Mouse (Mus musculus) midbrain, embryonic 13.5 days (tissue): ENCODE results near the gene Ntn5. TPM values are rescaled to one million over a fixed set of nuclear protein-coding genes. Genes with fewer than 3 reads are reported as not detected.

ENCODE experiments used
- ATAC-seq: fragments of 200-750 bp; cut with Nextera tagmentation; 2 replicates; pipeline ENCODE4 v1.8.0; 2017; ENCODE audit warnings: mild to moderate bottlenecking, moderate TSS enrichment, moderate library complexity
- H3K27ac ChIP-seq: fragments of 300-500 bp; sonication (generic); 2 replicates; pipeline ENCODE4 v1.5.1; 2015; ENCODE audit warnings: inconsistent platforms, mild to moderate bottlenecking, moderate library complexity
- H3K27me3 ChIP-seq: fragments of 300-500 bp; sonication (generic); 2 replicates; pipeline ENCODE4 v1.6.1; 2015; ENCODE audit warnings: mild to moderate bottlenecking, inconsistent platforms
- H3K36me3 ChIP-seq: fragments of 300-500 bp; sonication (generic); 2 replicates; pipeline ENCODE4 v1.6.1; 2015; ENCODE audit warnings: mild to moderate bottlenecking, inconsistent platforms
- H3K4me1 ChIP-seq: fragments of 300-500 bp; sonication (generic); replicated peaks from 2 replicates; pipeline ENCODE4 v1.6.1; 2015; ENCODE audit warnings: inconsistent platforms
- H3K4me2 ChIP-seq: fragments of 300-500 bp; sonication (generic); replicated peaks from 2 replicates; pipeline ENCODE4 v1.6.1; 2015; ENCODE audit warnings: moderate library complexity, mild to moderate bottlenecking, inconsistent platforms
- H3K4me3 ChIP-seq: fragments of 300-500 bp; sonication (generic); replicated peaks from 2 replicates; pipeline ENCODE4 v1.5.1; 2015; ENCODE audit warnings: mild to moderate bottlenecking, inconsistent platforms
- H3K9ac ChIP-seq: fragments of 300-500 bp; sonication (generic); replicated peaks from 2 replicates; pipeline ENCODE4 v1.6.1; 2015; ENCODE audit warnings: mild to moderate bottlenecking, inconsistent platforms
- H3K9me3 ChIP-seq: fragments of 300-500 bp; sonication (generic); 2 replicates; pipeline ENCODE4 v1.6.1; 2016; ENCODE audit warnings: mild to moderate bottlenecking, inconsistent platforms
- WGBS: fragments of 180-500 bp; shearing (Covaris S2); methylation state at CpG from one replicate; pipeline ENCODE4 v1.1.7; 2015; 5-methylcytosine and 5-hydroxymethylcytosine counted together
- polyA plus RNA-seq: library from polyadenylated mRNA; unstranded; fragments of >200 nt; fragmentation: Nextera tagmentation; extraction: Ambion mirVana; gene quantifications from 2 replicates; pipeline ENCODE4 v1.2.1, GENCODE M21; 2015

The Ntn5 gene
- polyA plus RNA-seq, 1 experiment from 2014 or later, result 0.59 TPM

GRCm38 (mm10) chr7:45725151-45725550 is 41.3 kb downstream of the Ntn5 start:
- Histone ChIP-seq H3K9me3 (no peaks in the 10 kb centered on the region), H3K36me3 (peaks cover 86% of the 10 kb centered on the region), H3K4me2 (no peak overlapping the region), H3K27ac (no peak overlapping the region), H3K27me3 (no peaks in the 10 kb centered on the region), H3K9ac (no peak overlapping the region), H3K4me3 (no peak overlapping the region), H3K4me1 (peaks cover 5% of the 10 kb centered on the region; the same call in 1 of the 2 replicates)
- ATAC-seq, result no peak
- 96% methylated on average over 9 of the region's 9 CpGs for WGBS

- Histone ChIP-seq H3K4me1 (peaks cover 5% of the 10 kb centered on the region; the same call in 1 of the 2 replicates), H3K27ac (no peak within 1 kb of the TSS), H3K4me3 (no peak within 1 kb of the TSS), H3K4me2 (no peak within 1 kb of the TSS), H3K36me3 (peaks cover 80% of the 10 kb centered on the region), H3K9ac (no peak within 1 kb of the TSS), H3K27me3 (no peaks in the 10 kb centered on the region), H3K9me3 (no peaks in the 10 kb centered on the region)
- ATAC-seq, result no peak
- 96% methylated on average over 11 of the region's 11 CpGs for WGBS
These were observed 41.9 kb downstream of the Ntn5 start, which contains the start of gene Spaca4 for GRCm38 (mm10) chr7:45725713-45726112. TSS of gene Spaca4 (minus strand) at chr7:45725813.

GRCm38 (mm10) chr7:45726419-45726818 is 42.6 kb downstream of the Ntn5 start:
- no peak overlapping the region for H3K9ac ChIP-seq
- no peak for ATAC-seq

GRCm38 (mm10) chr7:45727625-45728024 is 43.8 kb downstream of the Ntn5 start:
- H3K27me3 ChIP-seq, result no peaks in the 10 kb centered on the region
- H3K4me1 ChIP-seq, result 0 out of 2 replicates have a peak, but pooled peaks cover 4% of the 10 kb centered on the region
- no peak overlapping the region for H3K27ac ChIP-seq
- WGBS, result 88% methylated on average over 3 of the region's 3 CpGs
- H3K4me3 ChIP-seq, result no peak overlapping the region
- H3K4me2 ChIP-seq, result no peak overlapping the region
- no peak overlapping the region for H3K9ac ChIP-seq
- no peak for ATAC-seq
- peaks cover 62% of the 10 kb centered on the region for H3K36me3 ChIP-seq
- H3K9me3 ChIP-seq, result no peaks in the 10 kb centered on the region

More at GRCm38 (mm10) chr7:45726419-45726818, 42.6 kb downstream of the Ntn5 start:
- no peak overlapping the region for H3K4me2 ChIP-seq
- 0 out of 2 replicates have a peak, but pooled peaks cover 4% of the 10 kb centered on the region for H3K4me1 ChIP-seq
- no peak overlapping the region for H3K27ac ChIP-seq
- no peak overlapping the region for H3K4me3 ChIP-seq
- H3K36me3 ChIP-seq, result peaks cover 73% of the 10 kb centered on the region
- no peaks in the 10 kb centered on the region for H3K27me3 ChIP-seq
- no peaks in the 10 kb centered on the region for H3K9me3 ChIP-seq
- WGBS, result 94% methylated on average over 10 of the region's 10 CpGs

GRCm38 (mm10) chr7:45730727-45731431 is 47.1 kb downstream of the Ntn5 start:
- 15% methylated on average over 16 of the region's 16 CpGs for WGBS
- no peak overlapping the region for H3K4me2 ChIP-seq
- ATAC-seq, result peak; percentile 59

GRCm38 (mm10) chr7:45733477-45733876 is 49.7 kb downstream of the Ntn5 start:
- ATAC-seq, result no peak
- no peak overlapping the region for H3K9ac ChIP-seq
- H3K4me3 ChIP-seq, result no peak overlapping the region
- no peak overlapping the region for H3K4me2 ChIP-seq
- 88% methylated on average over 5 of the region's 5 CpGs for WGBS
- H3K27ac ChIP-seq, result no peak overlapping the region
- 0 out of 2 replicates have a peak, but pooled peaks cover 4% of the 10 kb centered on the region for H3K4me1 ChIP-seq
- H3K27me3 ChIP-seq, result no peaks in the 10 kb centered on the region
- no peaks in the 10 kb centered on the region for H3K9me3 ChIP-seq
- H3K36me3 ChIP-seq, result peaks cover 10% of the 10 kb centered on the region; the same call in 1 of the 2 replicates

More at GRCm38 (mm10) chr7:45730727-45731431, 47.1 kb downstream of the Ntn5 start:
- Histone ChIP-seq H3K27ac (no peak overlapping the region), H3K4me1 (0 out of 2 replicates have a peak, but pooled peaks cover 4% of the 10 kb centered on the region), H3K9ac (0 out of 2 replicates have a peak overlapping the region, but pooled peaks have one; percentile 30), H3K4me3 (no peak overlapping the region), H3K9me3 (no peaks in the 10 kb centered on the region), H3K27me3 (no peaks in the 10 kb centered on the region), H3K36me3 (peaks cover 29% of the 10 kb centered on the region)

GRCm38 (mm10) chr7:45739162-45739763 is 55.4 kb downstream of the Ntn5 start:
- Histone ChIP-seq H3K27ac (no peak overlapping the region), H3K9ac (no peak overlapping the region), H3K4me3 (no peak overlapping the region), H3K4me2 (no peak overlapping the region), H3K9me3 (no peaks in the 10 kb centered on the region), H3K36me3 (no peaks in the 10 kb centered on the region), H3K4me1 (no peaks in the 10 kb centered on the region), H3K27me3 (peaks cover 19% of the 10 kb centered on the region)
- peak; percentile 92 for ATAC-seq
- 7% methylated on average over 9 of the region's 9 CpGs for WGBS

- peak; percentile 38 for ATAC-seq
- H3K9me3 ChIP-seq, result no peaks in the 10 kb centered on the region
- no peak overlapping the region for H3K4me3 ChIP-seq
- H3K9ac ChIP-seq, result no peak overlapping the region
- WGBS, result 67% methylated on average over 10 of the region's 10 CpGs
- no peak overlapping the region for H3K27ac ChIP-seq
- peaks cover 19% of the 10 kb centered on the region for H3K27me3 ChIP-seq
- no peak overlapping the region for H3K4me2 ChIP-seq
- no peaks in the 10 kb centered on the region for H3K36me3 ChIP-seq
- H3K4me1 ChIP-seq, result no peaks in the 10 kb centered on the region
These were observed 56.0 kb downstream of the Ntn5 start for GRCm38 (mm10) chr7:45739820-45740219.

- Histone ChIP-seq H3K27ac (no peak overlapping the region), H3K9ac (no peak overlapping the region), H3K27me3 (peaks cover 19% of the 10 kb centered on the region), H3K4me1 (no peaks in the 10 kb centered on the region), H3K36me3 (no peaks in the 10 kb centered on the region), H3K4me2 (no peak overlapping the region), H3K9me3 (no peaks in the 10 kb centered on the region), H3K4me3 (no peak overlapping the region)
- 87% methylated on average over 12 of the region's 12 CpGs for WGBS
- no peak for ATAC-seq
These were observed 57.5 kb downstream of the Ntn5 start for GRCm38 (mm10) chr7:45741308-45741707.

- H3K4me3 ChIP-seq, result no peak overlapping the region
- H3K36me3 ChIP-seq, result no peaks in the 10 kb centered on the region
- WGBS, result 33% methylated on average over 11 of the region's 11 CpGs
- H3K4me1 ChIP-seq, result no peaks in the 10 kb centered on the region
- peaks cover 19% of the 10 kb centered on the region for H3K27me3 ChIP-seq
- no peak overlapping the region for H3K9ac ChIP-seq
- no peaks in the 10 kb centered on the region for H3K9me3 ChIP-seq
- H3K4me2 ChIP-seq, result 0 out of 2 replicates have a peak overlapping the region, but pooled peaks have one; percentile 0
- ATAC-seq, result no peak
- H3K27ac ChIP-seq, result no peak overlapping the region
These were observed 58.0 kb downstream of the Ntn5 start for GRCm38 (mm10) chr7:45741777-45742176.

- H3K36me3 ChIP-seq, result no peaks in the 10 kb centered on the region
- H3K27ac ChIP-seq, result no peak overlapping the region
- peaks cover 19% of the 10 kb centered on the region for H3K27me3 ChIP-seq
- H3K9ac ChIP-seq, result no peak overlapping the region
- ATAC-seq, result no peak
- H3K9me3 ChIP-seq, result no peaks in the 10 kb centered on the region
- 29% methylated on average over 19 of the region's 19 CpGs for WGBS
- no peak overlapping the region for H3K4me3 ChIP-seq
- H3K4me2 ChIP-seq, result 0 out of 2 replicates have a peak overlapping the region, but pooled peaks have one; percentile 0
- no peaks in the 10 kb centered on the region for H3K4me1 ChIP-seq
These were observed 58.5 kb downstream of the Ntn5 start for GRCm38 (mm10) chr7:45742338-45742737.
